Mouse (Mus musculus): ENCODE measurements around the gene Jdp2. TPM values are rescaled to one million over a fixed set of nuclear protein-coding genes. Genes with fewer than 3 reads are reported as not detected.

Gene Jdp2
- polyA plus RNA-seq, 2 experiments: 3.2 to 43.9 TPM

DNA sequence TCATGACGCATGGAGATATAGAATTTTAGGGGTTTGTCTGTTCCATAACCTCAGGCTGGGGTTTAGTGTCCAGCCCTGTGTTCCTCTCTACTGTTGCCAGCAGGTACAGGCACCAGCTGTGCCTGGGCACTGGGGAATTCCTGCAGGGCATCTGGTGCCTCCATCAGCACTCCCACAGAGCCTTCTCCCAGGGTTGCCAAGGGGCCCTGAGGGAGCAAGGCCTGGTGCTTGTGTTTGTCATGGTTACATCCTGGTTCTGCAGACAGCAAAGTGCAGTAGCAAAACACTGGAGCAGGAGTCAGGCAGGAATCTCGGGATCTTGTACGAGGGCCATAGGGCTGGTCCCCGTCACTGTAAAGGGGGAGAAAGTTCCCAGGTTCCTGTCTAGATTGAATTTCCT, 22.8 kb downstream of the Jdp2 start:
- Histone ChIP-seq H3K36me3 (ENCODE audit: control insufficient read depth, insufficient read depth, low read length) (peaks cover 37% of the 10 kb centered on the region), H3K9ac (ENCODE audit: low read depth, low read length, severe bottlenecking) (no peak overlapping the region), H3K27me3 (ENCODE audit: control insufficient read depth, insufficient read depth, low read length) (no peaks in the 10 kb centered on the region), H3K4me3 (replicated peaks; ENCODE audit: low read length) (no peak overlapping the region), H3K4me1 (ENCODE audit: control insufficient read depth, insufficient read depth, low read length) (peaks cover 3% of the 10 kb centered on the region; the same call in 1 of the 2 replicates), H3K9me3 (ENCODE audit: control insufficient read depth, low read length) (no peaks in the 10 kb centered on the region), H3K27ac (replicated peaks; ENCODE audit: low read depth, low read length) (no peak overlapping the region), H3K4me2 (replicated peaks; ENCODE audit: low read depth, low read length, severe bottlenecking) (no peak overlapping the region)
- no peak for DNase-seq (ENCODE audit: low spot score)
- no peak for ATAC-seq (ENCODE audit: low FRiP score, low read depth)
- no peak for TF ChIP-seq POLR2A (IDR thresholded peaks at IDR 0.05; ENCODE audit: borderline replicate concordance, extremely low read depth, insufficient read depth, insufficient read length)
- 80% methylated on average over 4 of the region's 4 CpGs for WGBS

DNA sequence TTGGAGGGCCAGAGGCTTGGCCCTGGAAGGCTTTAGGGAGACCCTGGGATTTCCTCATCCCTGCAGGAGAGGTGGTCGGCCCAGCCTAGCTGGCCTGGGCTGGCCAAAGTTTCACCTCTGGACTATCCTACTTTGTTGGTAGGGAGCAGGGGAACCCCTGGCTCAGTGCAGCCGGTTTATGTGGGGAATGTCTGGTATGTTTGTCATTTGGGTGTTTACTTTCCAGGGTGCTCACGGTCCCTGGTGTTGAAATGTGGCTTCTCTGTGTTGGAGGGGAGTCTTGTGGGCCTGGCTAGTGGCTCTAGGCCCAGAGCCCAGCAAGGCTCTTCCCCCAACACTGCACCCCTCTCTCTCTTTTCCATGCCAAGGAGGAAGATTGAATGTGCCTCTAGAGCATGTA, 24.9 kb downstream of the Jdp2 start:
- Histone ChIP-seq H3K36me3 (ENCODE audit: control insufficient read depth, insufficient read depth, low read length) (peaks cover 43% of the 10 kb centered on the region), H3K9me3 (ENCODE audit: control insufficient read depth, low read length) (no peaks in the 10 kb centered on the region), H3K27me3 (ENCODE audit: control insufficient read depth, insufficient read depth, low read length) (no peaks in the 10 kb centered on the region), H3K4me2 (replicated peaks; ENCODE audit: low read depth, low read length, severe bottlenecking) (no peak overlapping the region), H3K27ac (replicated peaks; ENCODE audit: low read depth, low read length) (no peak overlapping the region), H3K9ac (ENCODE audit: low read depth, low read length, severe bottlenecking) (no peak overlapping the region), H3K4me3 (replicated peaks; ENCODE audit: low read length) (no peak overlapping the region), H3K4me1 (ENCODE audit: control insufficient read depth, insufficient read depth, low read length) (peaks cover 3% of the 10 kb centered on the region; the same call in 1 of the 2 replicates)
- no peak for DNase-seq (ENCODE audit: low spot score)
- no peak for ATAC-seq (ENCODE audit: low FRiP score, low read depth)
- TF ChIP-seq POLR2A (IDR thresholded peaks at IDR 0.05; ENCODE audit: borderline replicate concordance, extremely low read depth, insufficient read depth, insufficient read length): no peak
- 35% methylated on average over 3 of the region's 3 CpGs for WGBS

DNA sequence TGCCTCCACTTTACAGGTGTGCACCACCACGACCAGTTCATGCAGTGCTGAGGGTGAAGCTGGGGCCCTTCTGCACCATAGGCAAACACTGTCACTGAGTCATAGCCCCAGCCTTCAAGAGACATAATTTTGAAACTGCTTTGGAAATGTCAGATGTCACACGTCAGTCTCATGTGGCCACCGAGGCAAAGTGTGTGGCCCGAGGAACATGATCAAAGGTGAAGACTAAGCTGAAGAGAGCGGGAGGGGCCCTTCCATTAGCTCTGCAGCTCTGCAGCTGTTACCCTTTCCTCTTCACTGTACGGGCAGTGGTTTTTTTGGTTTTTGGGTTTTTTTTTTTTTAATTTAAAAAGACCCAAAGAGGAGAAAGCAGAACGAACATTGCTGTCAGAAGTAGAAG, 25.8 kb downstream of the Jdp2 start:
- no peak for TF ChIP-seq POLR2A (IDR thresholded peaks at IDR 0.05; ENCODE audit: borderline replicate concordance, extremely low read depth, insufficient read depth, insufficient read length)
- Histone ChIP-seq H3K4me3 (replicated peaks; ENCODE audit: low read length) (no peak overlapping the region), H3K9me3 (ENCODE audit: control insufficient read depth, low read length) (no peaks in the 10 kb centered on the region), H3K4me1 (ENCODE audit: control insufficient read depth, insufficient read depth, low read length) (peaks cover 3% of the 10 kb centered on the region; the same call in 1 of the 2 replicates), H3K36me3 (ENCODE audit: control insufficient read depth, insufficient read depth, low read length) (peaks cover 35% of the 10 kb centered on the region), H3K27ac (replicated peaks; ENCODE audit: low read depth, low read length) (no peak overlapping the region), H3K9ac (ENCODE audit: low read depth, low read length, severe bottlenecking) (no peak overlapping the region), H3K4me2 (replicated peaks; ENCODE audit: low read depth, low read length, severe bottlenecking) (no peak overlapping the region), H3K27me3 (ENCODE audit: control insufficient read depth, insufficient read depth, low read length) (no peaks in the 10 kb centered on the region)
- ATAC-seq (ENCODE audit: low FRiP score, low read depth): no peak
- 77% methylated on average over 7 of the region's 7 CpGs for WGBS
- no peak for DNase-seq (ENCODE audit: low spot score)

DNA sequence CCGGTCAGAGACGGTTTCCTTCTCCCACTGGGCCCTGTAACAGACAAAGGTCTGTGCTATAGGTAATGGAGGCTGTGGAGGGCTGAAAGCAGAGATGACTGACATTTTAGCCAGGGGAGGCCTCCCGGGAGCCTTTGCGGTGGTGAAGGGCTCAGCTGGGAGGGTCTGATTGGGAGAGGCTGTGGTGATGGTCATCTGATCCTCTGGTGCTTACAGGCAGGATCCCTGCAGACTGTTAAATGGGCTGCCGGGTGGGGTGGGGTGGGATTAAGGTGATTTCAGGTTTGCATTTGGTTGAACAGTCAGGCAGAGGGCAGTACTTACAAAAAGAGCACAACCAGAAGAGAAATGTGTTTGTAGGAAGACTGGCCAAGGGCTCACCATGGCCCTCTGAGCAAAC, 27.0 kb downstream of the Jdp2 start:
- no peak for DNase-seq (ENCODE audit: low spot score)
- H3K4me1 ChIP-seq (ENCODE audit: control insufficient read depth, insufficient read depth, low read length): peaks cover 3% of the 10 kb centered on the region; the same call in 1 of the 2 replicates
- no peak overlapping the region for H3K9ac ChIP-seq (ENCODE audit: low read depth, low read length, severe bottlenecking)
- H3K9me3 ChIP-seq (ENCODE audit: control insufficient read depth, low read length): no peaks in the 10 kb centered on the region
- no peak overlapping the region for H3K4me2 ChIP-seq (replicated peaks; ENCODE audit: low read depth, low read length, severe bottlenecking)
- H3K36me3 ChIP-seq (ENCODE audit: control insufficient read depth, insufficient read depth, low read length): peaks cover 28% of the 10 kb centered on the region
- no peak overlapping the region for H3K4me3 ChIP-seq (replicated peaks; ENCODE audit: low read length)
- H3K27ac ChIP-seq (replicated peaks; ENCODE audit: low read depth, low read length): no peak overlapping the region
- ATAC-seq (ENCODE audit: low FRiP score, low read depth): no peak
- no peaks in the 10 kb centered on the region for H3K27me3 ChIP-seq (ENCODE audit: control insufficient read depth, insufficient read depth, low read length)
- no peak for TF ChIP-seq POLR2A (IDR thresholded peaks at IDR 0.05; ENCODE audit: borderline replicate concordance, extremely low read depth, insufficient read depth, insufficient read length)
- 37% methylated on average over 5 of the region's 5 CpGs for WGBS

DNA sequence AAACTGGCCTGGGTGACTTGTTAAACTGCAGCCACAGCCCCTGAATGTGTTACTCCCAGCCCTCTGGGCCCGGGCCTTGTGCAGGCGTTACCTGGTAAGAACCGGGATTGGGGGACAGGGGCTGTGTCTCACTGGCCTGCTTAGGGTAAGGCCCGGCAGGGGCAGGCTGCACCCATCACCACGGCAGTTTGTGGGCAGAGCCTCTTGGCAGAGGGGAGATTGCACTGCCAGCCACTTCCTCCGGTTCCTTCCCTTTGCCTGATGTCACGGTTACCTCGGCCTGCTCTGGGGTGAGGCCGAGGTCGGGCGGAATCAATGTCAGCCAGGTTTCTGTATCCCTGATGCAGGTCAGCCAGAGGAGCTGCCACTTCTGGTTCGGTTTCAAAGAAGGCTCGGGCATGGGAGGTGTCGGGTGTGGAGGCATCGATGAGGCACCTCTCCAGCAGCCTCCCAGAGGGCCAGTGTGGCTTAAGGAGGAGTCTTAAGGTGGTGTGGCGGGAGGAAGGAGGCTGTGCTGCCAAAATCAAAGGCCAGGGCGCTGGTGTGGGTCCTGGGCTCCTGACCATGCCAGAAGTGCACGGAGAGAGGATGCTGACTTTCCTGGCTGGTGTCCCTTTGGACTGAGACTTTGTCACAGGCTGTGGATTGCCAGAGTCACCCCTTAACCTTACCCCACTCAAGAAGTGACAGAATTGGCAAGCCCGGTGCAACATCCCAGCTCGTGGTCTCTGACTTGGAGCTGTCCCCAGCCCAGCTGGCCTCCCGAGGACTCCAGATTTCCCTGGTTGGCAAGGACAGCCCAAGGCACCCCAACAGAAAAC, 31.0 kb downstream of the Jdp2 start:
- TF ChIP-seq POLR2A (IDR thresholded peaks at IDR 0.05; ENCODE audit: borderline replicate concordance, extremely low read depth, insufficient read depth, insufficient read length): no peak
- H3K4me2 ChIP-seq (replicated peaks; ENCODE audit: low read depth, low read length, severe bottlenecking): no peak overlapping the region
- H3K9me3 ChIP-seq (ENCODE audit: control insufficient read depth, low read length): no peaks in the 10 kb centered on the region
- no peak overlapping the region for H3K9ac ChIP-seq (ENCODE audit: low read depth, low read length, severe bottlenecking)
- 62% methylated on average over 21 of the region's 21 CpGs for WGBS
- DNase-seq (ENCODE audit: low spot score) (no peak), ATAC-seq (ENCODE audit: low FRiP score, low read depth) (no peak)
- H3K4me1 ChIP-seq (ENCODE audit: control insufficient read depth, insufficient read depth, low read length): no peaks in the 10 kb centered on the region
- H3K36me3 ChIP-seq (ENCODE audit: control insufficient read depth, insufficient read depth, low read length): peaks cover 37% of the 10 kb centered on the region
- H3K27me3 ChIP-seq (ENCODE audit: control insufficient read depth, insufficient read depth, low read length): no peaks in the 10 kb centered on the region
- no peak overlapping the region for H3K4me3 ChIP-seq (replicated peaks; ENCODE audit: low read length)
- H3K27ac ChIP-seq (replicated peaks; ENCODE audit: low read depth, low read length): no peak overlapping the region
